Mouse (Mus musculus): ENCODE results near the gene Fktn. TPM values are rescaled to one million over a fixed set of nuclear protein-coding genes. Genes with fewer than 3 reads are reported as not detected.
"Not testable (repeated sequence)": the region's sequence is repeated elsewhere in the genome, so short reads cannot be mapped to it uniquely, and the experiment has no call there.

Fktn gene
- polyA plus RNA-seq, 1 experiment from 2014 or later: 20.4 TPM

DNA sequence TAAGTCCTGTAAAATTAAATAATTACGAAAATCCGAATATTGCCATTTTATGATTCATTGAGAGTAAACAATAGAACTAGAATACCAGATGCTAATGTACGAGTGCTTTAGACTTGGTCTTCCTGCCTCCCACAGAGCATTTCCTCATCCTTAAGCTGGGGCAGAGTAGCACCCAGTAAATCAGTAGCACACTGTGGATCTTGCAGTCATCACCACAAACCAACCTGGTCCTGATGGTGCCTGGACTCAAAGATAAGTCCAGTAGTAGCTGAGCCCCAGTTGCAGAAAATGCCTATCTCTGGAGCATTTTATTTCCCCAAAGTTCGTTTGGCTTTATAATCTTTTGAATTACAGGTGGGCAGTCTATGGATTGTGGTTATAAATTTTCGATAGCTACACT lies 73.1 kb downstream of the Fktn start:
- no peak overlapping the region for H3K4me3 ChIP-seq (replicated peaks; ENCODE audit: low read length)
- no peaks in the 10 kb centered on the region for H3K9me3 ChIP-seq (ENCODE audit: control insufficient read depth, low read length)
- H3K9ac ChIP-seq: no peak overlapping the region
- ATAC-seq (ENCODE audit: low FRiP score): no peak
- 85% methylated on average over 5 of the region's 5 CpGs for WGBS
- H3K27ac ChIP-seq: no peak overlapping the region
- H3K36me3 ChIP-seq (replicated peaks; ENCODE audit: control insufficient read depth, insufficient read depth): no peaks in the 10 kb centered on the region
- DNase-seq (ENCODE audit: low spot score): no peak
- H3K27me3 ChIP-seq (ENCODE audit: control insufficient read depth, insufficient read depth, low read length): no peaks in the 10 kb centered on the region
- no peaks in the 10 kb centered on the region for H3K4me1 ChIP-seq (replicated peaks; ENCODE audit: control insufficient read depth, insufficient read depth, low read length)
- H3K4me2 ChIP-seq (replicated peaks): no peak overlapping the region

DNA sequence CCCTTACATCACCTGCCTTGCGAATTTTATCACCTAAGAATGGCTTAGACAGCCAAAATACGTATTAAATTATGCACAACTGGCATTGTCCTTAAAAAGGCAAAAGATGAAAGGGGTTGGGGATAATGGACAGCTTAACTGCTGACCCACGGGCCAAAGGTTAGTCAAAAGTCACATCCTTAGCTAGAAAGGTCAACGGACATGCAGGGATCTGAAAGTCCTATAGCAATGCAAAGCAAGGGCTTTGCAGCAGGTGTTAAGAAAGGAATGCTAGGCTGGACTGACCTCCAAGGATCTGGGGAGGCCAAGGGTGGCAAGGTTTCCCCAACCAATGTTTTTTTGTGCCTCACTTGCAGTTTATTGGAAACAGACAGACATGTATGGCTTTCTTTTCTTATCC lies 75.5 kb downstream of the Fktn start:
- Histone ChIP-seq H3K4me3 (replicated peaks; ENCODE audit: low read length) (no peak overlapping the region), H3K9me3 (ENCODE audit: control insufficient read depth, low read length) (no peaks in the 10 kb centered on the region), H3K36me3 (replicated peaks; ENCODE audit: control insufficient read depth, insufficient read depth) (no peaks in the 10 kb centered on the region), H3K27ac (no peak overlapping the region), H3K9ac (no peak overlapping the region), H3K27me3 (ENCODE audit: control insufficient read depth, insufficient read depth, low read length) (no peaks in the 10 kb centered on the region), H3K4me1 (replicated peaks; ENCODE audit: control insufficient read depth, insufficient read depth, low read length) (no peaks in the 10 kb centered on the region), H3K4me2 (replicated peaks) (no peak overlapping the region)
- no peak for ATAC-seq (ENCODE audit: low FRiP score)
- 10% methylated on average over 4 of the region's 4 CpGs for WGBS
- no peak for DNase-seq (ENCODE audit: low spot score)

DNA sequence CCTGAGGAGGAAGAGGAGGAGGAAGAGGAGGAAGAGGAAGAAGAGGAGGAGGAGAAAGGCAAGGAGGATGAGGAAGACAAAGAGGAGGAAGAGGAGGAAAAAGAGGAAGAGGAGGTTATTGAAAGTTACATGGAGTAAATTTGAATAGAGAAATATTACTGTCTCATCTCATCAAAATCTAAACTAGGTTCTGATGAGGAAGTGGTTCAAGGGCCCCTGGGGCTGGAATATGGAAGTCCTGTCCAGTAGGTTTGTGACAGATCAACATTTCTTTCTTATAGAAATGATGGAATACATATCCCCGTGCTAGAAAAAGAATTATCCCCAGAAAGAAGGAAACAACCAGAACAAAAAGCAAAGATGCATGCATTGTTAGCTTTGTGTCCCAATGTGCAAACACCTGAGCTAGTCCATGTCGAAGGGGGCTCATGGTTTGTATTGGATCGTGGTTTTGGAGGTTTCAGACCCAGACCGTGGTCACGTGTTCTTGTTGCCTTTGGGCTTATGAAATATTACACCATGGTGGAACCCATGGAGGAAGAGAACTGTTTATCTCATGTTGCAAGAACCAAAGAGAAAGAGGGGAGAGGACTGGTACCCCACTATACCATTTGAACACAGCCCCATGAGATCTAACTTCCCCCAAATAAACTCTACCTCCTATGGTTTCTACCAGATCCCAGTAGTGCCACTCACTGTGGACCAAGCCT lies 80.6 kb downstream of the Fktn start:
- Histone ChIP-seq H3K4me1 (replicated peaks; ENCODE audit: control insufficient read depth, insufficient read depth, low read length) (peaks cover 5% of the 10 kb centered on the region; the same call in 1 of the 2 replicates), H3K27ac (no peak overlapping the region), H3K27me3 (ENCODE audit: control insufficient read depth, insufficient read depth, low read length) (no peaks in the 10 kb centered on the region), H3K4me3 (replicated peaks; ENCODE audit: low read length) (no peak overlapping the region), H3K9me3 (ENCODE audit: control insufficient read depth, low read length) (no peaks in the 10 kb centered on the region), H3K9ac (no peak overlapping the region), H3K4me2 (replicated peaks) (no peak overlapping the region), H3K36me3 (replicated peaks; ENCODE audit: control insufficient read depth, insufficient read depth) (no peaks in the 10 kb centered on the region)
- 95% methylated on average over 5 of the region's 5 CpGs for WGBS
- DNase-seq (ENCODE audit: low spot score) (no peak), ATAC-seq (ENCODE audit: low FRiP score) (no peak)

DNA sequence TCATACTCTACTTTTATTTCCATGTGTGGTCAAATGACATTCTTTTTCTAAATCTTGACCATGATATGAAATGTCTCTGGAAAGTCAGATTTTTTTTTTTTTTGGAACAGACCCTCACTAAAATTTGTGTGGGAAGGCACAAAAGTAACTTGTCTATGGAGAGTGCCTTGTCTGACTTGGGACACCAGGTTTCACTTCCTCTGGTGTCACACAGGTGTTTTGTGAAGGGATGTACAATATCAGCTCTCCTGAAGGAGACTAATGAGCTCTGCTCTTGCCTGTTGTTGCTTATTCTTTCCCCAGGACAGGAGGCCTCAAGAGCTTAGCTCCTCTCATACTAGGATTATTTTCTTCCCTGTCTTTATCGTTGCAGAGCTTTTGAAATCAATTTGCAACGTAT lies 81.3 kb downstream of the Fktn start:
- Histone ChIP-seq H3K27me3 (ENCODE audit: control insufficient read depth, insufficient read depth, low read length) (no peaks in the 10 kb centered on the region), H3K9me3 (ENCODE audit: control insufficient read depth, low read length) (no peaks in the 10 kb centered on the region), H3K36me3 (replicated peaks; ENCODE audit: control insufficient read depth, insufficient read depth) (no peaks in the 10 kb centered on the region), H3K4me3 (replicated peaks; ENCODE audit: low read length) (no peak overlapping the region), H3K9ac (no peak overlapping the region), H3K27ac (no peak overlapping the region), H3K4me1 (replicated peaks; ENCODE audit: control insufficient read depth, insufficient read depth, low read length) (peaks cover 5% of the 10 kb centered on the region; the same call in 1 of the 2 replicates), H3K4me2 (replicated peaks) (no peak overlapping the region)
- ATAC-seq (ENCODE audit: low FRiP score) (no peak), DNase-seq (ENCODE audit: low spot score) (no peak)
- 27% methylated on average over 2 of the region's 2 CpGs for WGBS

DNA sequence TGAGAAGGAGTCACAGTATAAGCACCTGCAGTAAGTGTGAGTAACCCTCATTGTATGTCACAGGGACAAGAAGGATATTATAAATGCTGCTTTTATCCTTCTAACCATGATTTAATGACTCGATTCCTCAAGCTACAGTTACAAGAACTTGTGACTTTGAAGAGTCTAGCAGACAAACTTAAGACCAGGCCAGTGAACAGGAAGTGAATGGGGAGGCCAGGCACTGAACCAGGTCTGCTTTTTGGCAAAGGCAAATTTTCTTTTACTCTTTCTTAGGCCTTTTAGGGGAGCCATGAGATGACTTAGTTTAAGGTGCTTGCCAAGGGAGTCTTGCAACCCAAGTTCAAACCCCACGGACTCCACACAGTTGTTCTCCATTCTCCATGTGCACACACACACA lies 81.9 kb downstream of the Fktn start:
- Histone ChIP-seq H3K4me2 (replicated peaks) (no peak overlapping the region), H3K9ac (no peak overlapping the region), H3K27me3 (ENCODE audit: control insufficient read depth, insufficient read depth, low read length) (no peaks in the 10 kb centered on the region), H3K4me1 (replicated peaks; ENCODE audit: control insufficient read depth, insufficient read depth, low read length) (peaks cover 5% of the 10 kb centered on the region; the same call in 1 of the 2 replicates), H3K27ac (no peak overlapping the region), H3K4me3 (replicated peaks; ENCODE audit: low read length) (no peak overlapping the region), H3K36me3 (replicated peaks; ENCODE audit: control insufficient read depth, insufficient read depth) (no peaks in the 10 kb centered on the region), H3K9me3 (ENCODE audit: control insufficient read depth, low read length) (no peaks in the 10 kb centered on the region)
- no peak for DNase-seq (ENCODE audit: low spot score)
- ATAC-seq (ENCODE audit: low FRiP score): no peak
- 87% methylated on average over 2 of the region's 2 CpGs for WGBS

DNA sequence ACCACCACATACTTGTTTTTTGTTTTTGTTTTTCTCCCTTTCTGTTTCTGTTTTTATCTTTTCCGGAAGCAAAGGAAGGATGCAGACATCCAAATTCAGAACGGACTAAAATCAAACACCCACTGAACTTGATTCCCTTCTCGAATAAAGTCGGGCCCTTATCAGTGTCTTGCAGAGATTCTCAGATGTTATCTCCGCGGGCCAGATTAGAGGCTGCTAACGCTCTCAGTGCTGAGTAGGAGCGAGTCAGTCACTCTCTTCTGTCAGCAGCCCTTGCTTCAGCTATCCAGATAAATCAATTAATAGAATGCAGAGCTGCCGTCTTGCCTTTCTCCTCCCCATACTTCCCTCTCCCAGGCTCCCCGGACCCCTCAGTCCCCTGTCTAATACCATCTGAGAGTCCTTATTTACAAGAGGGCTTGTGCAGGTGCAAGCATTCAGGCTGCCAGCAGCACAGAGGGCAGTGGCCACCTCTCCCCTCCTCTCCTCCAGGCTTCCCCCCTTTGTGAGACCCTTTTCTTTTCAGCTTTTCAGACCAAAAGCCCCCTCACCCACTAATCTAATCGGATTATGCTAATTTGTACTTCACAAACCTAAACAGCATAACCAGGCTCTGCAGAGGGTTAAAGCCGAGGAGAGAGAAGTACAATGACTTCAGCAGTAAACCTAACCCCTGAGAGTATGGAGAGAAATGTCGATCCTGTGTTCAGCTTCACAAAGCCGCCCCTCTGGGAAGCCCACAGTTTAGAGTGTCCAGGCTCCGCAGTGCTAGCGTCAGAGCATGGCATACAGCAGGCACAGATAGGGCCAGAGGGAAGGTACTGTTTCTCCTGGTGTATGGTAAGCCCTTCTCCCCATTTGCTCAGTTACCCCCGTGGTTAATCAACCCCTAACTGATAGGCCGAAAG lies 83.3 kb downstream of the Fktn start:
- 17% methylated on average over 18 of the region's 18 CpGs for WGBS
- H3K4me3 ChIP-seq (replicated peaks; ENCODE audit: low read length): no peak overlapping the region
- H3K4me2 ChIP-seq (replicated peaks): peak overlapping the region; percentile 27
- no peaks in the 10 kb centered on the region for H3K27me3 ChIP-seq (ENCODE audit: control insufficient read depth, insufficient read depth, low read length)
- H3K9ac ChIP-seq: peak overlapping the region; percentile 39
- no peak for DNase-seq (ENCODE audit: low spot score)
- peaks cover 5% of the 10 kb centered on the region; the same call in 1 of the 2 replicates for H3K4me1 ChIP-seq (replicated peaks; ENCODE audit: control insufficient read depth, insufficient read depth, low read length)
- H3K9me3 ChIP-seq (ENCODE audit: control insufficient read depth, low read length): no peaks in the 10 kb centered on the region
- peak; percentile 83 for ATAC-seq (ENCODE audit: low FRiP score)
- no peaks in the 10 kb centered on the region for H3K36me3 ChIP-seq (replicated peaks; ENCODE audit: control insufficient read depth, insufficient read depth)
- no peak overlapping the region; the same call in 1 of the 2 replicates for H3K27ac ChIP-seq

DNA sequence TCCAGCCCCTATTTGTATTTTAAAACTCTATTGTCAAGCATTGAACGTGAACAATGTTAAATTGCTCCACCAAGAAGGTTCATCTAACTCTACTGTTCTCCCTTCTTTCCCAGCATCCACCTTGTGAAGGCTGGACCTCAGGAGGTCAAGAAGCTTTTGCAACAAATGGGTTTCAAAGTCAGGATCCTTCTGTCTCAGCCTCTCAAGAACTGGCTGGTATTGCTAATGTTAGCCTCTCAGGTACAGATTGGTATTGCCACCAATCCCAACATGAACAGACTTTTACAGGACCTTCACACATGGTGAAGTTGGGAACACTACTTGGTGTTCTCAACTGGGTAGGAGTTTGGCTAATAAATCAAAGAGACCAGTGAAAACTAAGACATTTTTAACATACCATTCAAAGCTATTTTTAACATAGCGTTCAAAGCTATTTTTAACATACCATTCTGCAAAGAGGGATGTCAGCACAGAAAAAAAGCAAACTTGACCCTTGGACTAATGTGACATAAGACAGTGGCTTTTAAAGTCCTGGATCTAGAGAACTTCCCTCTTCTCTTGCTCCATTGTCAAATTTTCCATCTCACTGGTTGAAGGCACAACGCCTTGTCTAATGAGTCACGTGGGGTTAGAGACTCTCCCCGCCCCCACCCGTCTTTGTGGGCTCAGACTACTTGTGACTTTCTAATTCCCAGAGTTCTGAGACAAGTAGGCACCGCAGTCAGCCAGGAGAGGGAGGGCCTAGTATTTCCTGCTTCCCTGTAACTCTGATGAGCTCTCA lies 85.3 kb downstream of the Fktn start:
- ATAC-seq (ENCODE audit: low FRiP score) (no peak), DNase-seq (ENCODE audit: low spot score) (no peak)
- Histone ChIP-seq H3K9ac (no peak overlapping the region), H3K27me3 (ENCODE audit: control insufficient read depth, insufficient read depth, low read length) (no peaks in the 10 kb centered on the region), H3K4me2 (replicated peaks) (no peak overlapping the region), H3K9me3 (ENCODE audit: control insufficient read depth, low read length) (0 out of 2 replicates have a peak, but pooled peaks cover 8% of the 10 kb centered on the region), H3K36me3 (replicated peaks; ENCODE audit: control insufficient read depth, insufficient read depth) (no peaks in the 10 kb centered on the region), H3K4me3 (replicated peaks; ENCODE audit: low read length) (no peak overlapping the region), H3K27ac (no peak overlapping the region), H3K4me1 (replicated peaks; ENCODE audit: control insufficient read depth, insufficient read depth, low read length) (peaks cover 5% of the 10 kb centered on the region; the same call in 1 of the 2 replicates)
- 47% methylated on average over 7 of the region's 7 CpGs for WGBS

DNA sequence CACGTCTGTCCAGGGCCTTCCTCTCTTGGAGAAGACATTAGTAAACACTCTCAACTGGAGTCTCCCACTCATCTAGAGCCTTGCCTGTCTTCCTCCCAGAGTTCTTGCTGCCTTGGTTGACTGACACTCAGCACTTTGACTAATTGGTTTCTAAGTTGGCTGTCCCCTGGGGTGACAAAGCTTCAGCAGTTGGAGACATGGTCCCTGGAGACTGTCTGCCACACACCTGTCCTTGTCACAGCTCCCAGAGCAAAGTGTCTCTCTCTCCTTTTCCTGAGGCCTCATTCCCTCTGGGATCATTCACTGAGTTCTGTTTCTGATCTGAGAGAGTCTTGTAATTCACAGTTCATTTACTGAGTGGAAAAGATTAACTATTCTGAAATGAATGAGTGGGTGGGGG lies 86.0 kb downstream of the Fktn start:
- no peak overlapping the region for H3K4me3 ChIP-seq (replicated peaks; ENCODE audit: low read length)
- H3K9me3 ChIP-seq (ENCODE audit: control insufficient read depth, low read length): peaks cover 11% of the 10 kb centered on the region; the same call in 1 of the 2 replicates
- no peak for DNase-seq (ENCODE audit: low spot score)
- peaks cover 5% of the 10 kb centered on the region; the same call in 1 of the 2 replicates for H3K4me1 ChIP-seq (replicated peaks; ENCODE audit: control insufficient read depth, insufficient read depth, low read length)
- no peak for ATAC-seq (ENCODE audit: low FRiP score)
- no peak overlapping the region for H3K27ac ChIP-seq
- no peaks in the 10 kb centered on the region for H3K36me3 ChIP-seq (replicated peaks; ENCODE audit: control insufficient read depth, insufficient read depth)
- no peak overlapping the region for H3K4me2 ChIP-seq (replicated peaks)
- WGBS: 76% methylated on average over 1 of the region's 1 CpGs
- no peak overlapping the region for H3K9ac ChIP-seq
- H3K27me3 ChIP-seq (ENCODE audit: control insufficient read depth, insufficient read depth, low read length): no peaks in the 10 kb centered on the region

DNA sequence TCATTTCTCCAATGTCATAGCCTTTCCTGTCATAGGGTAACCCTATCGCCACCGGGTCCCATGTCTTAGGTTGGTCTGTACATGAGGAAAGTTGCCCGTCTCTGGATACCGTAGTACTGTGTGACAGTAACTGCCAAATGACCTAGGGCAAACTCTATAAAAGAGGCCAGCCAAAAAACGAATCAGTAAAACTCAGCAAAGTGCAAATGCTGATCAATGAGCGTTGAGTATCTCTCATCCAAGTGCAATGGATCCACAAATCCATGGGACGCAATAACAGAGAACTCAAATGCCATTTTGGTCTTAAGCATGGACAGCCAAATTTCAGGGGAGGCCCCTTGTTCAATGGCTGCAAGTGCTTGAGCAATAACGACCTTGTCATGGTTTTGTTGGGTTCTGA lies 89.9 kb downstream of the Fktn start:
- WGBS: 94% methylated on average over 8 of the region's 8 CpGs
- ATAC-seq (ENCODE audit: low FRiP score); H3K4me1 ChIP-seq (replicated peaks; ENCODE audit: control insufficient read depth, insufficient read depth, low read length); H3K4me2 ChIP-seq (replicated peaks); H3K4me3 ChIP-seq (replicated peaks; ENCODE audit: low read length); DNase-seq (ENCODE audit: low spot score); H3K9ac ChIP-seq; H3K36me3 ChIP-seq (replicated peaks; ENCODE audit: control insufficient read depth, insufficient read depth); H3K27me3 ChIP-seq (ENCODE audit: control insufficient read depth, insufficient read depth, low read length); H3K27ac ChIP-seq: not testable (repeated sequence)
- H3K9me3 ChIP-seq (ENCODE audit: control insufficient read depth, low read length): peaks cover 13% of the 10 kb centered on the region; the same call in 1 of the 2 replicates

Measured in hindbrain, embryonic 14.5 days (tissue).